Mouse (Mus musculus) embryonic facial prominence, embryonic 14.5 days (tissue): ENCODE measurements around the gene Id1. TPM values are rescaled to one million over a fixed set of nuclear protein-coding genes. Genes with fewer than 3 reads are reported as not detected.

Experiments used
- ATAC-seq: fragments of 200-750 bp; cut with Nextera tagmentation; 2 replicates; pipeline ENCODE4 v1.8.0; 2017; ENCODE audit warnings: low read depth, moderate number of reproducible peaks, moderate TSS enrichment
- DNase-seq: peaks from one replicate; pipeline ENCODE4 v3.0.0-alpha.2; 2015; ENCODE audit warnings: low spot score
- H3K27ac ChIP-seq: fragments of 300-500 bp; sonication (generic); replicated peaks from 2 replicates; pipeline ENCODE4 v1.5.1; 2014; ENCODE audit warnings: low read depth, mild to moderate bottlenecking, low read length, moderate library complexity
- H3K27me3 ChIP-seq: fragments of 300-500 bp; sonication (generic); replicated peaks from 2 replicates; pipeline ENCODE4 v1.6.1; 2014; ENCODE audit warnings: low read length; ENCODE audit not compliant: control insufficient read depth, insufficient read depth
- H3K36me3 ChIP-seq: fragments of 300-500 bp; sonication (generic); 2 replicates; pipeline ENCODE4 v1.6.1; 2014; ENCODE audit warnings: low read length, mixed read lengths; ENCODE audit not compliant: control insufficient read depth, insufficient read depth
- H3K4me1 ChIP-seq: fragments of 300-500 bp; sonication (generic); 2 replicates; pipeline ENCODE4 v1.6.1; 2014; ENCODE audit warnings: antibody characterized with exemption, low read length; ENCODE audit not compliant: control insufficient read depth, insufficient read depth
- H3K4me2 ChIP-seq: fragments of 300-500 bp; sonication (generic); 2 replicates; pipeline ENCODE4 v1.6.1; 2014; ENCODE audit warnings: low read depth, mild to moderate bottlenecking, low read length, moderate library complexity, mixed read lengths
- H3K4me3 ChIP-seq: fragments of 300-500 bp; sonication (generic); 2 replicates; pipeline ENCODE4 v1.5.1; 2014; ENCODE audit warnings: low read depth, mild to moderate bottlenecking, low read length
- H3K9ac ChIP-seq: fragments of 300-500 bp; sonication (generic); 2 replicates; pipeline ENCODE4 v1.6.1; 2014; ENCODE audit warnings: low read depth, mild to moderate bottlenecking, low read length, moderate library complexity, mixed read lengths
- H3K9me3 ChIP-seq: fragments of 300-500 bp; sonication (generic); 2 replicates; pipeline ENCODE4 v1.6.1; 2016; ENCODE audit warnings: low read length; ENCODE audit not compliant: control insufficient read depth
- WGBS: fragments of 180-500 bp; shearing (Covaris S2); extraction: QIAGEN DNeasy Blood & Tissue Kit; methylation state at CpG from one replicate; pipeline ENCODE4 v1.1.7; 2014; 5-methylcytosine and 5-hydroxymethylcytosine counted together
- polyA plus RNA-seq: library from polyadenylated mRNA; unstranded; fragments of >200 nt; fragmentation: Nextera tagmentation; extraction: Ambion mirVana; gene quantifications from 2 replicates; pipeline ENCODE4 v1.2.1, GENCODE M21; 2014

Id1 gene
- polyA plus RNA-seq, 1 experiment from 2014 or later, result 128 TPM

DNA sequence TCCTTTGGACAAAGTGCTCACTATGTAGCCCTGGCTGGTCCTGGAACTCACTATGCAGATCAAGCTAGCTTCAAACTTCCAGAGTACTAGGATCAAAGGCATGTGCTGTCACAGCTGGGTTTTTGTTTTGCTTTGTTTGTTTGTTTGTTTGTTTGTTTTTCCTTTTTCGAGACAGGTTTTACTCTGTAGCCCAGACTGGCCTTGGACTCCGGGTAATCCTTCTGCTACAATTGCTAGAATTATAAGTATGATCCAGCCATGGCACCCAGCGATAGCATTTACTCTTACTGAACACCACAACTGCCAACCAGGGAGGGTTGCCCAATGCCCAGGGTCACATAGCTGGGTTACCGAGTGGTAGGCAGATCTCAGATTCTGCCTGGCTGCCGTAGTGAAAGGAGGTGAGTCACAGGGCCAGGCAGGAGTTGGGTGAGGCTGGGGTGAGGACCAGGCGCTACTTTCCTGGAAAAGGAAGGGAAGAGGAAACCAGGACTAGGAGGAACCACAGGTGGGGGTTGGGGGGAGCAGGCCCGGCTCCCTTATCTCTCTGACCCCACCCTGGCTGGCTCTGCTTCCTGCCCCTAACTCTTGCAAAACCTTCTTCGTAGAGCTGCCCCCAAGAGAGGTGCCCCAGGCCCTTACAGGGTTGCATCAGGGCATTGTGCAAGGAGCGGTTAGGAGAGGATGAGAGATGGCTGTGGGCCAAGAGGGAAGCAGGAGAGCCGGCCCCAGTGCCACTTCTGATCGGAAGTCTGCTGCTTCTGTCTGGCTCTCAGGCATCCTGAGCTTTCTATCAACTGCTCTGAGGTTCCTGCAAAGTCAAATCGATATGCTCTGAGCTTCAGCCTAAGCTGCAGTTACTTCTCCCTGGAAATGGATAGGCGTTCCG, 5.3 kb downstream of the Id1 start:
- Histone ChIP-seq H3K36me3 (peaks cover 5% of the 10 kb centered on the region; the same call in 1 of the 2 replicates), H3K27me3 (no peaks in the 10 kb centered on the region), H3K9ac (0 out of 2 replicates have a peak overlapping the region, but pooled peaks have one; percentile 0), H3K4me2 (peak overlapping the region; percentile 27), H3K4me1 (peaks cover 34% of the 10 kb centered on the region), H3K27ac (peak overlapping the region; percentile 83), H3K9me3 (no peaks in the 10 kb centered on the region), H3K4me3 (no peak overlapping the region)
- WGBS, result 27% methylated on average over 14 of the region's 14 CpGs
- DNase-seq (peak; percentile 93), ATAC-seq (peak; percentile 26)

DNA sequence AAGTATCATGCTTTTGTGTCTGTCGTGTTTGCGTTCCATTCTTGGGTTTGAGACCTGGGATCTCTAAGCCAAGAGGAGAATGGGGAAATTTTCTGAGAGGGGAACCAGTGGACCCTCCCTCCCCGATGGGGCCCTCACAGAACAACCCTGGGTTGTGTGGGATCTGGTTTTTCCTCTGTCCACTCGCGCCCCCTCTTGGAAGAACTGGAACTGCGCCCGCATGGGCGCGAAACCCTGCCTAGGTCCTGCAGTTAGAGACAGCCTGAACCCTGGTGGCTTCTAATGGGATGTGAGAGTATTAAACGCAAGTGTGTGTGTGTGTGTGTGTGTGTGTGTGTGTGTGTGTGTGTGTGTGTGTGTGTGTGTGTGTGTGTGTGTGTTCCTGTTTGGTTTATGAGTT, 6.4 kb downstream of the Id1 start:
- Histone ChIP-seq H3K9me3 (no peaks in the 10 kb centered on the region), H3K36me3 (peaks cover 5% of the 10 kb centered on the region; the same call in 1 of the 2 replicates), H3K4me2 (peak overlapping the region; percentile 27), H3K27ac (peak overlapping the region; percentile 83), H3K4me1 (peaks cover 34% of the 10 kb centered on the region), H3K27me3 (no peaks in the 10 kb centered on the region), H3K4me3 (no peak overlapping the region), H3K9ac (no peak overlapping the region)
- ATAC-seq (no peak; the same call in 1 of the 2 replicates), DNase-seq (peak; percentile 73)
- WGBS, result 23% methylated on average over 10 of the region's 10 CpGs

DNA sequence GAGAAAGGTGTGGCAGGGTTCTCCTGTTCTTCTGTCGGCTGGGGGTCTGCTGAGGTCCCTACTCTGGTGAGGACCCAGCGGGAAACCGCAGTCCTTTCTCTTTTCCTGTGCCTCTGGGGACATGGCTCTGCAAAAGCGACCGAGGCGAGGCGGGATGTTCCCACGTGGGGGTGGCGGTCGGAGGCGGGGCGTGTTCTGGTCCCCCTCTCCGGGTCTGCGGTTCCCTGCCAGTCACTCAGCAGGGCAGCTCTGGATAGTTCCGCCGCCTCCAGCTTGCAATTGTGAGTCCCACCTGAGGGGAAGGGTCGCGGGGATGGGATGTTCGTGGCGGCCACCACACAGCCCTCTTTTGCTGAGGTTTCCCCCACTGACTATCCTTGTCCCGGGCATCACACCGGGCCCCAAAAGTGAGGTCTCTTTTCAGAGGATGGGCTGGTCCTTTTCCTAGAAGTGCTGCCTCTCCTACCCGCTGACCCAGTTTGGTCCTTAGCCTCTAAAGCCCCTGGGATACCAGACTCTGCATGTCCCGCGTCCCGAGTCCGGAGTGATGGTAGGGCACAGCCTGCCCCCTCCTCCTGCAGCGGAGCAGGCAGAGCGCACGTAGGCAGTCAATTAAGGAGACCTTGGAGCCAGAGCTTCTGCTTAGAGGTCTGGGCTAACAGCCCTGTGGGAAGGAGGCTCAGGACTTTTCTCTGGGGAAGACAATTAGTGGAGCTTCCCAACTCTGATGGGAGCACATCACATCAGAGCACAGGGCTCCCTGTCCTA, 18.1 kb downstream of the Id1 start, which contains the start of gene Cox4i2:
TSS of gene Cox4i2 (plus strand) at position 230 of the 768 bp plus-strand sequence.
- Histone ChIP-seq H3K27ac (no peak within 1 kb of the TSS), H3K36me3 (no peaks in the 10 kb centered on the region), H3K4me2 (peak within 1 kb of the TSS; percentile 57), H3K9ac (peak within 1 kb of the TSS; percentile 51), H3K27me3 (no peaks in the 10 kb centered on the region), H3K4me3 (peak within 1 kb of the TSS; percentile 31), H3K9me3 (no peaks in the 10 kb centered on the region), H3K4me1 (peaks cover 14% of the 10 kb centered on the region; the same call in 1 of the 2 replicates)
- ATAC-seq (peak; percentile 64), DNase-seq (peak; percentile 52)
- WGBS, result 2% methylated on average over 25 of the region's 30 CpGs

DNA sequence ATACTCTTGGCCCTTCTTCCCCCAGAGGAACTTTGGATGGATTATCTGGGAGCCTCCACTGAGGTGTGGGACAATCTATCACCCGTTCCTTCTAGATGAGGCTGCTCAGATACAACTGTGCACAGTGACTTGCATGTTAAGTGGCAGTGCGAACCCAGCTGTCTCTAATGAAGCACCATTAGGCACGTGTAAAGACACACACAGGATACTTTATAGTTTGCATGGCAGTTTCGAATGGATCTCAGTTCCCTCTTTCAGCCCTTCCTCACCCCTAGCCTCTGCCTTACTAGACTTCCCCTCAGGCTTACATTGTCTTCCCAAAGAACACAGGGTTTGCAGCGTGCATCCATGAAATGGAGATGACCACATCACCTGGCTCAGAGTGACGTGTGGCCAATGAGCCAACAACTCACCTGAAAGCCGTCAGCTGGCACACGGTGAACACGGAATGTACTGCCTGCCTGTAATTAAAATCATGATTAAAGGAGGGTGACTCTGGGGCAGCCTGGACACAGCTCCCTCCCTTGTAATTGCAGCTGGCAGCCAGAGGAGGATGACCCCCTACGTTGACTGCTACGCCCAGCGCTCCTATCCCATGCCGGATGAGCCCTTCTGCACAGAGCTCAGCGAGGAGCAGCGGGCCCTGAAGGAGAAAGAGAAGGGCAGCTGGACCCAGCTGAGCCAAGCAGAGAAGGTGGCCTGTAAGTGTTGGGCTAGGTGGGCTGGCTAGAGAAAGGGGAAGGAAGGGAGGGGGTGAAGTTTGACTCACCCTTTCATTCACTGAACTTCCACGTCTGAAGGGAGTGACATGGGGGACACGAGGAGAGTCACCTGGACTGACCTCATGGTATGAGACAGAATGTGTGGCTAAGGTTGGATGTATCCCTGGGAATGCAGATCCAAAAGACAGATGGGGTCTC, 20.7 kb downstream of the Id1 start:
- H3K9me3 ChIP-seq, result no peaks in the 10 kb centered on the region
- H3K4me3 ChIP-seq, result no peak overlapping the region
- WGBS, result 71% methylated on average over 17 of the region's 17 CpGs
- no peak for DNase-seq
- H3K4me2 ChIP-seq, result no peak overlapping the region
- H3K9ac ChIP-seq, result no peak overlapping the region
- H3K27me3 ChIP-seq, result no peaks in the 10 kb centered on the region
- no peaks in the 10 kb centered on the region for H3K36me3 ChIP-seq
- H3K27ac ChIP-seq, result no peak overlapping the region
- peaks cover 14% of the 10 kb centered on the region; the same call in 1 of the 2 replicates for H3K4me1 ChIP-seq
- ATAC-seq, result no peak

DNA sequence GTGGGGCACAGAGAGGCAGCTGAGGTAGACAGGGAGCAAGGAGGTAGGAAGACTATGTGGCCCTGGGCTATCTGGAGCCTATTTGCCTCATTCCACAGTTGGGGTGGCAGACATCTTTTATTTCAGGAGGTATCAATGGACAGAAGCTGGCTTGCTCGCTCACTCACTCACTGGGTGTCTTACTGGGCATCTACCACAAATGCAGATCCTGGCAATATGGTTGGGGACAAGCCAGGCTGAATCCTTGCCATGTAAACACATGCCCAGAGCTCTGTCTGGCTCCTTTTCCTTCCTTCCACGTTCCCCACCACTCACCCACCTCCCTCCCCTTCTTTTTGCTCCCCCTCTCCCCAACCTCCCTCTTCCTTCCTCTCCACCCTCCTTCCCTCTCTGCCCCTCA, 21.4 kb downstream of the Id1 start:
- H3K4me1 ChIP-seq, result peaks cover 14% of the 10 kb centered on the region; the same call in 1 of the 2 replicates
- no peaks in the 10 kb centered on the region for H3K27me3 ChIP-seq
- WGBS, result 67% methylated on average over 2 of the region's 2 CpGs
- no peaks in the 10 kb centered on the region for H3K36me3 ChIP-seq
- ATAC-seq (no peak), DNase-seq (no peak)
- H3K4me2 ChIP-seq, result no peak overlapping the region
- no peak overlapping the region for H3K27ac ChIP-seq
- H3K9ac ChIP-seq, result no peak overlapping the region
- no peaks in the 10 kb centered on the region for H3K9me3 ChIP-seq
- no peak overlapping the region for H3K4me3 ChIP-seq

DNA sequence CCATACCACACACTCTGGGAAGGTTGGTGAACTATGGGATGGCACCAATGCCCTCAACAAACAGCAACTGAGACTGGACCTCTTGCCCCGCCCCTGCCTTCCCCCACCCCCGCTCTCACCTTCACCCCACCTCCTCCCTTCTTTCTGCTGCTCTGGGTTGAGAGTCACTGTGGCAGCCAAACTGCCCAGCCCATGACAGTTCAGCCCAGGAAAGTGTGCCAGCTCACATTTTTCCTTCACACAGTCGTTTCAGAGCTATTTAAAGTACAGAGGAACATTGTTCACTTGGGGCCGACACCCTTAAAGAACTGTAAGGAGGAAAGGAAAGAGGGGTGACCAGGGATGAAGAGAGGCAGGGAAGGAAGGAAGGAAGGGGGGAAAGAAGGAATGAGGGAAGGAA, 22.3 kb downstream of the Id1 start:
- Histone ChIP-seq H3K27me3 (no peaks in the 10 kb centered on the region), H3K9me3 (no peaks in the 10 kb centered on the region), H3K4me3 (no peak overlapping the region), H3K27ac (no peak overlapping the region), H3K36me3 (no peaks in the 10 kb centered on the region), H3K4me1 (peaks cover 14% of the 10 kb centered on the region; the same call in 1 of the 2 replicates), H3K9ac (no peak overlapping the region), H3K4me2 (no peak overlapping the region)
- no peak for DNase-seq
- no peak for ATAC-seq
- WGBS, result 46% methylated on average over 4 of the region's 4 CpGs

DNA sequence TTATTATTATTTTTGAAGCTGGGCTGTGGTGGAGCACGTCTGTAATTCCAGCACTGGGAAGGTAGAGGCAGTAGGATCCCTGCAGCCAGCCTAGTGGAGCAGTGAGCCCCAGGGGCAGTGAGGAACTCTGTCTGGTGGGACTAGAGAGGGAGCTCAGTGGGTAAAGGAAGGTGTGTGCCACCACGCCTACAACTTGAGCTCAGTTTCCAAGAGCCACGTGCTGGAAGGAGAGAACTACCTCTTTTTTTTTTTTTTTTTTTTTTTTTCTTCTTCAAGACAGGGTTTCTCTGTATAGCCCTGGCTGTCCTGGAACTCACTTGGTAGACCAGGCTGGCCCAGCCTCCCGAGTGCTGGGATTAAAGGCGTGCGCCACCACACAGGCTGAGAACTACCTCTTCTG, 27.3 kb downstream of the Id1 start:
- DNase-seq (no peak), ATAC-seq (no peak)
- Histone ChIP-seq H3K9ac (no peak overlapping the region), H3K36me3 (no peaks in the 10 kb centered on the region), H3K4me3 (no peak overlapping the region), H3K4me2 (no peak overlapping the region), H3K27me3 (no peaks in the 10 kb centered on the region), H3K27ac (no peak overlapping the region), H3K4me1 (0 out of 2 replicates have a peak, but pooled peaks cover 4% of the 10 kb centered on the region), H3K9me3 (no peaks in the 10 kb centered on the region)
- 72% methylated on average over 6 of the region's 6 CpGs for WGBS
